Mouse (Mus musculus) bone marrow macrophage, adult 2 months (primary cell): ENCODE measurements around the gene Amt.

Experiments used
- CTCF ChIP-seq: IDR thresholded peaks from 2 replicates; pipeline ENCODE4 v1.5.1; 2012; ENCODE audit warnings: low read depth, mild to moderate bottlenecking, low read length, moderate library complexity
- POLR2A ChIP-seq: IDR thresholded peaks from 2 replicates; pipeline ENCODE4 v1.6.1; 2012; ENCODE audit warnings: mild to moderate bottlenecking, low read depth, low read length, borderline replicate concordance

DNA sequence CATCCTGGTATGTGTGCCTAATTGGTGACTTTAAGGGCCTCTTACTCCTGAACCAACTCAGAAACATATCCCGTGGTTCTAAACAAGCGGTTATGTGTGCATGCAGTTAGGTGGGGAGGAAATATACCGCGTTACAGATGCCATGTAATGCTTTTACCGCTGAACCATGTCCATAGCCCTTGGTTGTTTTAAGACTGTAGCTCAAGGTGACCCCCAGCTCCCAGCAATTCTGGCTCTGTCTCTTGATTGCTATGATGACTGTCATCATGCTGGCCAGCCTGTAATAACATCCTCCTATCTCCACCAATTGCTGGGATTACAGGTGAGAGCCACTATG, 44.5 kb downstream of the Amt start:
- TF ChIP-seq CTCF, result no peak
- TF ChIP-seq POLR2A, result no peak
